Mouse (Mus musculus) neural tube, embryonic 14.5 days (tissue): ENCODE measurements around the gene Cep290. TPM values are rescaled to one million over a fixed set of nuclear protein-coding genes. Genes with fewer than 3 reads are reported as not detected.

ENCODE experiments used
- ATAC-seq: fragments of 200-750 bp; cut with Nextera tagmentation; 2 replicates; pipeline ENCODE4 v1.8.0; 2017; ENCODE audit warnings: low read depth, mild to moderate bottlenecking, moderate TSS enrichment, moderate library complexity
- H3K27ac ChIP-seq: fragments of 300-500 bp; sonication (generic); 2 replicates; pipeline ENCODE4 v1.5.1; 2014; ENCODE audit warnings: low read depth, mild to moderate bottlenecking, control low read depth, low read length, moderate library complexity, mixed read lengths
- H3K27me3 ChIP-seq: fragments of 300-500 bp; sonication (generic); 2 replicates; pipeline ENCODE4 v1.6.1; 2014; ENCODE audit warnings: low read length; ENCODE audit not compliant: control insufficient read depth, insufficient read depth
- H3K36me3 ChIP-seq: fragments of 300-500 bp; sonication (generic); 2 replicates; pipeline ENCODE4 v1.6.1; 2014; ENCODE audit warnings: low read length, mixed read lengths; ENCODE audit not compliant: control insufficient read depth, insufficient read depth
- H3K4me1 ChIP-seq: fragments of 300-500 bp; sonication (generic); 2 replicates; pipeline ENCODE4 v1.6.1; 2014; ENCODE audit warnings: low read length; ENCODE audit not compliant: control insufficient read depth, insufficient read depth
- H3K4me2 ChIP-seq: fragments of 300-500 bp; sonication (generic); 2 replicates; pipeline ENCODE4 v1.6.1; 2014; ENCODE audit warnings: mild to moderate bottlenecking, low read depth, low read length, control low read depth
- H3K4me3 ChIP-seq: fragments of 300-500 bp; sonication (generic); 2 replicates; pipeline ENCODE4 v1.5.1; 2014; ENCODE audit warnings: low read depth, low read length, control low read depth, mixed read lengths
- H3K9ac ChIP-seq: fragments of 300-500 bp; sonication (generic); replicated peaks from 2 replicates; pipeline ENCODE4 v1.6.1; 2014; ENCODE audit warnings: low read depth, mild to moderate bottlenecking, control low read depth, low read length, mixed read lengths
- H3K9me3 ChIP-seq: fragments of 300-500 bp; sonication (generic); 2 replicates; pipeline ENCODE4 v1.6.1; 2016; ENCODE audit warnings: low read length; ENCODE audit not compliant: control insufficient read depth
- WGBS: fragments of 180-500 bp; shearing (Covaris S2); extraction: QIAGEN DNeasy Blood & Tissue Kit; methylation state at CpG from one replicate; pipeline ENCODE4 v1.1.7; 2014; 5-methylcytosine and 5-hydroxymethylcytosine counted together
- polyA plus RNA-seq: library from polyadenylated mRNA; unstranded; fragments of >200 nt; fragmentation: Nextera tagmentation; extraction: Ambion mirVana; gene quantifications from 2 replicates; pipeline ENCODE4 v1.2.1, GENCODE M21; 2014

Gene Cep290
- polyA plus RNA-seq, 1 experiment from 2014 or later = 9.1 TPM

DNA sequence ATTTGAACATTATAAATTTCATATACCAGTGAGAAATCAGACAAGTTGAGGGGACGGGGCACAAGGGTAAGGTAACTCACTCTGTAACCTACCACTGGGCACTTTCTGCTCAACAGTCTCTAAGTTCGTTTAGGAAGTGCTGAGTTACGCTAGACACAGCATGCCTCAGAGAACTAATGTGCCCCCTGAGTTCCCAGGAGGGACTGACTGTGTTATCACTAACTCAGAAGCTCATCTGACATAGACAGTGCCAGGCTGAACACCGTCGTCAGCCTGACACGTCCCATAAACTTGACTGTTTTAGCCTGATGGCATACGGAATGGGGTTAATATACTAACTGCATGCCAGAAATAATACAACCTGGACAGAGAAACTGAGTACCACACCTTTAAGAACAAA, 87.9 kb downstream of the Cep290 start:
- Histone ChIP-seq H3K36me3 (peaks cover 16% of the 10 kb centered on the region), H3K4me3 (no peak overlapping the region), H3K4me1 (no peaks in the 10 kb centered on the region), H3K27me3 (no peaks in the 10 kb centered on the region), H3K9me3 (no peaks in the 10 kb centered on the region), H3K4me2 (no peak overlapping the region), H3K27ac (no peak overlapping the region), H3K9ac (no peak overlapping the region)
- 92% methylated on average over 7 of the region's 7 CpGs for WGBS
- no peak for ATAC-seq

GRCm38 (mm10) chr10:100584178-100584577, 96.8 kb downstream of the Cep290 start:
- H3K4me3 ChIP-seq = no peak overlapping the region
- ATAC-seq = no peak
- peaks cover 7% of the 10 kb centered on the region; the same call in 1 of the 2 replicates for H3K4me1 ChIP-seq
- no peak overlapping the region for H3K9ac ChIP-seq
- no peaks in the 10 kb centered on the region for H3K27me3 ChIP-seq
- H3K27ac ChIP-seq = no peak overlapping the region
- no peaks in the 10 kb centered on the region for H3K36me3 ChIP-seq
- no peak overlapping the region for H3K4me2 ChIP-seq
- H3K9me3 ChIP-seq = no peaks in the 10 kb centered on the region
- WGBS = 90% methylated on average over 3 of the region's 3 CpGs

- Histone ChIP-seq H3K4me1 (peaks cover 7% of the 10 kb centered on the region; the same call in 1 of the 2 replicates), H3K4me2 (peak overlapping the region; percentile 63), H3K9me3 (no peaks in the 10 kb centered on the region), H3K27me3 (no peaks in the 10 kb centered on the region), H3K27ac (peak overlapping the region; percentile 73), H3K4me3 (peak overlapping the region; percentile 81), H3K36me3 (no peaks in the 10 kb centered on the region), H3K9ac (peak overlapping the region; percentile 80)
- 47% methylated on average over 7 of the region's 7 CpGs for WGBS
- peak; percentile 54 for ATAC-seq
Observed at GRCm38 (mm10) chr10:100588524-100588923, 101.2 kb downstream of the Cep290 start.

DNA sequence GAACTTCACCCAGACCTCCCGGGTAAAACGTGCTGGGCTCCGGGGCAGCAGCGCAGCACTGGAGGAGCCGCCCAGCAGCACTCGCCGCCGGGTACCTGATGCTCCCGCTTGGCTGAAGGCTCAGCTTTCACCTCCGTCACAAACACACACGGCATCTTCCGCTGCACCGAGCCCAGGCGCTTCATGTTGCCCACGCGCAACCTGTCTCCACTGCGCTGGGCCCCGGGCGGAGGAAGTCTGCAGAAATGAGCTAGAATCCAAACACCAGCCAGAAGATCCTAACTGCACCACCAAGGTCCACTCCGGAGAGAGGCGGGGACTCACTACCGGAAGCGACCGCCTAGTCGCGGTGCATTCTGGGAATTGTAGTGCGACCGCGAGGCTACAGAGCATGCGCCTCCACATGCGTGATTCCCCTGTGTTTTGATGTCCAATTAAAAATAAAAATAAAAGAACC, 101.6 kb downstream of the Cep290 start:
- Histone ChIP-seq H3K9ac (peak overlapping the region; percentile 80), H3K4me2 (peak overlapping the region; percentile 63), H3K4me1 (peaks cover 7% of the 10 kb centered on the region; the same call in 1 of the 2 replicates), H3K27ac (peak overlapping the region; percentile 73), H3K9me3 (no peaks in the 10 kb centered on the region), H3K36me3 (no peaks in the 10 kb centered on the region), H3K4me3 (peak overlapping the region; percentile 81), H3K27me3 (no peaks in the 10 kb centered on the region)
- peak; percentile 99 for ATAC-seq
- under 1% methylated on average over 31 of the region's 31 CpGs for WGBS

GRCm38 (mm10) chr10:100590323-100590722, 103.0 kb downstream of the Cep290 start, which contains the start of the genes 4930430F08Rik and 1700017N19Rik:
Gene 4930430F08Rik, minus strand, starts transcription at chr10:100590423.
Gene 1700017N19Rik, plus strand, starts transcription at chr10:100590484.
- Histone ChIP-seq H3K9ac (no peak within 1 kb of the TSS), H3K27ac (no peak within 1 kb of the TSS), H3K36me3 (no peaks in the 10 kb centered on the region), H3K27me3 (no peaks in the 10 kb centered on the region), H3K4me2 (peak within 1 kb of the TSS; percentile 63), H3K4me1 (peaks cover 7% of the 10 kb centered on the region; the same call in 1 of the 2 replicates), H3K4me3 (peak within 1 kb of the TSS; percentile 81), H3K9me3 (no peaks in the 10 kb centered on the region)
- 90% methylated on average over 1 of the region's 1 CpGs for WGBS
- ATAC-seq = no peak

DNA sequence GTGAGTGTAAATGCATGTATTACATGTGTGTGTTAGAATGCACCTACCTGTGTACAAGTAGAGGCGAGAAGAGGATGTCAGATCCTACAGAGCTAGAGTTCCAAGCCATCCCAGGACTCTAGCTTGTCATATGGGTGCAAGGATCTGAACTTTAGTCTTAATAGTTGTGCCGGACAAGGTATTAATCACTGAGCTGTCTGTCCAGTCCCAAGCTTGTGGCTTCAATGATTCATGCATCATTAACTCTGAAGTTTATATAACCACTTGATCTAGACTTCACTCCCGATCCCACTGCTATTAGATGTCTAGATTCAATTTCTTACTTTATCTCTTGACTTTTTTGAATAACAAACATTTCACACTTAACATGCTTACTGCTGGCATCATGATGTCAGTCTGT, 111.0 kb downstream of the Cep290 start:
- no peaks in the 10 kb centered on the region for H3K27me3 ChIP-seq
- no peak overlapping the region for H3K27ac ChIP-seq
- no peaks in the 10 kb centered on the region for H3K9me3 ChIP-seq
- H3K36me3 ChIP-seq = no peaks in the 10 kb centered on the region
- no peak overlapping the region for H3K4me2 ChIP-seq
- 72% methylated on average over 3 of the region's 3 CpGs for WGBS
- no peak overlapping the region for H3K9ac ChIP-seq
- ATAC-seq = no peak
- H3K4me3 ChIP-seq = no peak overlapping the region
- H3K4me1 ChIP-seq = no peaks in the 10 kb centered on the region

- no peaks in the 10 kb centered on the region for H3K4me1 ChIP-seq
- H3K9me3 ChIP-seq = no peaks in the 10 kb centered on the region
- H3K4me3 ChIP-seq = no peak overlapping the region
- no peaks in the 10 kb centered on the region for H3K36me3 ChIP-seq
- WGBS = 77% methylated on average over 9 of the region's 9 CpGs
- no peak overlapping the region for H3K27ac ChIP-seq
- H3K4me2 ChIP-seq = no peak overlapping the region
- no peak for ATAC-seq
- H3K9ac ChIP-seq = no peak overlapping the region
- no peaks in the 10 kb centered on the region for H3K27me3 ChIP-seq
Observed at GRCm38 (mm10) chr10:100603511-100603910, 116.2 kb downstream of the Cep290 start.

GRCm38 (mm10) chr10:100604254-100604653, 116.9 kb downstream of the Cep290 start:
- H3K4me1 ChIP-seq = no peaks in the 10 kb centered on the region
- no peak overlapping the region for H3K9ac ChIP-seq
- H3K27ac ChIP-seq = no peak overlapping the region
- no peaks in the 10 kb centered on the region for H3K36me3 ChIP-seq
- WGBS = 77% methylated on average over 2 of the region's 2 CpGs
- H3K4me3 ChIP-seq = no peak overlapping the region
- no peaks in the 10 kb centered on the region for H3K9me3 ChIP-seq
- no peaks in the 10 kb centered on the region for H3K27me3 ChIP-seq
- peak; percentile 81; the same call in 1 of the 2 replicates for ATAC-seq
- H3K4me2 ChIP-seq = no peak overlapping the region

- Histone ChIP-seq H3K9me3 (no peaks in the 10 kb centered on the region), H3K27ac (no peak overlapping the region), H3K36me3 (no peaks in the 10 kb centered on the region), H3K27me3 (no peaks in the 10 kb centered on the region), H3K4me1 (no peaks in the 10 kb centered on the region), H3K4me3 (no peak overlapping the region), H3K9ac (no peak overlapping the region), H3K4me2 (no peak overlapping the region)
- 73% methylated on average over 6 of the region's 6 CpGs for WGBS
- ATAC-seq = peak; percentile 41; the same call in 1 of the 2 replicates
Observed at GRCm38 (mm10) chr10:100617233-100617903, 130.0 kb downstream of the Cep290 start.
